Mouse (Mus musculus): Measurements from ENCODE around the gene Elovl5.

Elovl5 gene

DNA sequence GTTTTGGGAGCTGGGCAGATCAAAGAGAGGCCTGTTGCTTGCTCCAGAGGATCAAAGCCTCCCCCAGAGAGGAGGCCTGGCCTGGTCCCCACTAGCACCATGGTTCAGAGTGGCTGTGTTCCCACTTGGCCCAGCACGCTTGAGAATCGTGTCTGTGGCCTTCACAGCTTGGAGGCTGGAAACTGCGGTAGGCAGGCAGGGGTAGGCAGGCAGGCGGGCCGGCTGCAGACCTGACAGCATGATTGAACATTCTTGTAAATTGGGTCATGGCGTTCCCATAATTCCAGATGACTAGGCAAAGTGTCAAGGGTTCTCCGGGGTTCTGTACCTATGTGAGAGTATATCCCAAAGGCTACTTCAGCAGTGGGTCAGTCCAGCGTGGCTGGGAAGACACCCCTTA is 35.9 kb downstream of the Elovl5 start:
- in situ Hi-C loops (cut with MboI, MseI), result no loop called here

DNA sequence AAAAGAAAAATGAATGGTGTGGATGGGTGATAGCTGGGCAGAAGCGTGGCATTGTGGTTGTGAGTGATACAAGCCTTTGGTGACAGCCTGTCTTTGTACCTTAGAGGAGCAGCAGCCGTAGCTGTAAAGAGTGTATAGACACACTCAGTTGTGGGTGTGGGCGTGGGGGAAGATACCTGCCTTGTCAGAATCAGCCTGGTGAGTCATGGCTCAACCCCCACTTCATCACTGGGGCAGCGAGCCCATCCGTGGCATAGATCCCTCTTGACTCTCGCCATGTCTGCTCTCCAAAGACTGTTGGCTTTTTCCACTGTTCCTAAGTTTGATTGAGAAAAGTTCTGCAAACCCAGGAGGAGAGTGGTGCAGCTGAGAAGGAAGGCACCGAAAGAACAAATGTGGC is 37.3 kb downstream of the Elovl5 start:
- in situ Hi-C loops (cut with MboI, MseI), result no loop called here

DNA sequence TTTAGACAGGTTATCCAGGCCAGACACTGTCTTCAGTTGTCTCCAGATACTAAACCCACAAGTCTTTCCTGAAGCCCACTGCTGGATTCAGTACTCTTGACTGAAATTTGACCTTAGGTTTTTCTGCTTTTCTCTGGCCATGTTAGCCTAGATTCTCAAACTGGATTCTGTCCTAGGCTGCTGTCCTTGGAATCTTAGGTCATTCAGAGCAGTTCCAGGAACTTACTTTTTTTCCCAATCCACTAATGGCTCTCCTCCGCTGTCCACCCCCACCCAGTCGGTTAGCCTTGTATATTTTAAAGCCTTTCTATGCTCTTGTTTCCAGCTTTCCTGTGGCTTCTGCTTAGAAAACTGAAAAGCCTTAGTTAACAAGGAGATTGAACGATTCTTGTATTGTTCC is 37.8 kb downstream of the Elovl5 start:
- in situ Hi-C loops (cut with MboI, MseI), result no loop called here

DNA sequence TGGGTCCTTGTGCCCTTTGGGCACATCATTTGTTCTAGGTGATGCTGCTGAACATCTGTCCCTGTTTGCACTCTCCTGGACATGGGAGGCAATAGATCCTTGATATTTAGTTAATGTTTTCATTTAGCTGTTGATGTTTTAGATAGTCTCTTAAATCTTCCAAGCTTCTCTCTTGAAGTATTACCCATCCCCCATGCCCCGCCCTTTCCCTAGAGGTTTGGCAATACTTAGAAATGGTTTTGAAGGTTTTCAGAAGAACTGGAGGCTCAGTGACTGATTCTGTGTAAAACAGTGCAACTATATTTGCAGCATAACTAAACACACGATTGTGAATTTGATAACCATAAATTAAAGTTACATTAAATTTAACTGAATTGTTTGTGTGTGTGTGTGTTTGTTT is 38.3 kb downstream of the Elovl5 start:
- in situ Hi-C loops (cut with MboI, MseI), result no loop called here

DNA sequence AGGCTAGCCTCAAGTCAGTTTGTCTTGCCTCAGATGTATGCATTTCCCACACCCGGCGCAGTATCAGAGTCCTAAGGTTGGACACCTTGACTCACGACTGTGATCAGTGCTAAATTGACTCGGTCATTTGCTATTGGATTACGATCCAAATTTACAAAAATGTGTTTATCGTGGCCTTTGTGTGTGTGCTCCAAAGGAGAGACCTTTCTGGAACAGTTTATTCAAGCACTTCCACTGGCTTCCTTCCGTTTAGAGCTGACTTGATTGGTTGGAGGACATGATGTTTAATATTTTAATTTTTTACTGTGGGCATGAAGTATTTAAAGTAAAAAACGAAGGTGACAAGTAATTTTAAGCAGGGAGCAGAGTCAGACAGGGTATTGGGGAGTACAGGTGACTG is 38.8 kb downstream of the Elovl5 start:
- in situ Hi-C loops (cut with MboI, MseI), result no loop called here

DNA sequence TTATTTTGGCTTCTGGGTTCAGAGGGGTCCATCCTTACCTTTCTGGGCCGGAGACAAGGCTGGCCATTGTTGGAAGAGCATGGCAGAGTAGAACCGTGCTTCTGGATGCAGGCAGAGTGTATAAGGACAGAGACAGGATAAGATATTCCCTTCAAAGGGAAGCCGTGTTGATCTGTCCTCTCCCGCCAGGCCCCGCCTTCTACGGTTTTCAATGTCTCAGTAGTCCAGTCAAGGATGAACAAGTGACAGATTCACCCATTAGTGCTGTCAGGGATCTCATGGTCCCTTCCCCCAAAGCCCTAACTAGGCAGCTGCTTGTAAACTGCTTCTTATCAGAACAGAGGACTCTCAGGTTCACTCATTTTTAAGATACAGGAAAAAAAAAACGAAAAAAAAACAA is 41.2 kb downstream of the Elovl5 start:
- in situ Hi-C loops (cut with MboI, MseI), result no loop called here

DNA sequence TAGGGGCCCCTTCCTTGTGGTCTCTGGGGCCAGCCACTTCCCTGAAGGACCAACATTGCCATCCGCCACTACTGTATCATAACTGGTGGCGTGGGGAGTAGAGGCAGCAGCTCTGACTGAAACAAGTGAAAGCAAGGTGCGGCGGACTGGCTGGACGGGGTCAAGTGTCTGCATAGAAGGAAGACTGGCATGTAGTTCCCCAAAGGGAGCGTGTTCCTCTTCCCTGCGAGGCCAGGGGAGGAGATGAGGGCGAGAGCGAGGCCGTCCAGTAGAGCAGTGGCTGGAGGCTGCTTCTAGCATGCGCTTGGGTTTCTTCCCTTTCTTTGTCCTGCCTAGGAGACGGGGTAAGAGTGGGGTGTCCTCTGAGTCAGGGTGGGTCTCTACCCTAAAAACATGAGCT is 42.6 kb downstream of the Elovl5 start:
- in situ Hi-C loops (cut with MboI, MseI), result no loop called here

DNA sequence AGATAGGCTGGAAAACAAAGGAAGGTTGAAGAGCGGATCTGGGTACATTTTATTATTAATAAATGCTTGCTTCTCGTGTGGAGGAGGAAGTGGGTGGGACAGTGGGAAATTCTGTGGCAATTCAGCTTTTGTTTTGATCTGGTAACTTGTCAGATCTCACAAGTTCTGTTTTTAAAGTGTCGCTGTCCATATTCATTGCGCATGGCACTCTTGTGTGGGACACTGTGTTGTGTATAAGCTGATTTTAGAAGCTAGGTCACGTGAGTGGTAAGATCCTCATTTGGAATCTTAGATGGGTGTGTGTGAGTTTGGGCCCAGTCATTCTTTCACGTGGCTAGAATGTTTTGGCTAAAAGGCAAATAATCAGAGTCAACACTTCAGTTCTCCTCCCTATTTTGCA is 44.2 kb downstream of the Elovl5 start:
- in situ Hi-C loops (cut with MboI, MseI), result no loop called here

DNA sequence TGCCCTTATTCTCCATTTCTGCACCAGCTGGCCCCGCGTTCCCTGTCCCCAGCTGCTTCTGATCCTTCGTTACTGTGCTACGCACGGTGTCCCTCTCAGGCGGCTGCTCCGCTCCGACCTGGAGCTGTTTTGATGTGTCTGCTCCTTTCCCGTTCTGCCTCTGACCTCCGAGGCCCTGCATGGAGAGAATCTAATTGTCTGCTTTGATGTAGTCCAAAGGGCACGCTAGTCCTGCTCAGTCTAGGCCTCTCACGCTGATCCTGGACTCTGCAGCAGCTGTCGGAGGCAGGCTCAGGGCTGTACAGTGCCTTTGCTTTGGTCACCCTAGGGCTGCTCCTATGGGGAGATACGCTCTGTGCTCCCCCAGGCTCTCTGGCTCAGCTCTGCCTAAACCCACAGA is 46.9 kb downstream of the Elovl5 start:
- in situ Hi-C loops (cut with MboI, MseI), result no loop called here

DNA sequence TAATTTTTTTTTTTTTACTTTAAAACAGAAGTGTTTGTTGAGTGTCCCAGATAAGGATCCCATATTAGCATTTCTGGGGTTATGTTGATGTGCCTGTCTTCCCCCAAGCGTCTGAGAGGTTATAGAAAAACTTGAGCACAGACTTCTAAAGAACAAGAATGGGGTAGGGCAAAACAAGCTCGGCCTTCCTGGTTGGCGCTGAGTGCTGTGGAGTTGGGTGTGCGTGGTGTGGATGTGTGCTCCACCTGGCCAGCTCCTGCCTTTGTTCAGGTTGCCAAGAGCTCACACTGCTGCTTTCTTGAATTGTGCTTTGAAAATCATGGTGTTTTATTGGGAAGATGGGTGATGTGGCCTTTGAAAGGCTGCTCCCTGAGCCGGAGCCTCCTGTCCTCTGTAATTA is 48.1 kb downstream of the Elovl5 start:
- in situ Hi-C loops (cut with MboI, MseI), result no loop called here

DNA sequence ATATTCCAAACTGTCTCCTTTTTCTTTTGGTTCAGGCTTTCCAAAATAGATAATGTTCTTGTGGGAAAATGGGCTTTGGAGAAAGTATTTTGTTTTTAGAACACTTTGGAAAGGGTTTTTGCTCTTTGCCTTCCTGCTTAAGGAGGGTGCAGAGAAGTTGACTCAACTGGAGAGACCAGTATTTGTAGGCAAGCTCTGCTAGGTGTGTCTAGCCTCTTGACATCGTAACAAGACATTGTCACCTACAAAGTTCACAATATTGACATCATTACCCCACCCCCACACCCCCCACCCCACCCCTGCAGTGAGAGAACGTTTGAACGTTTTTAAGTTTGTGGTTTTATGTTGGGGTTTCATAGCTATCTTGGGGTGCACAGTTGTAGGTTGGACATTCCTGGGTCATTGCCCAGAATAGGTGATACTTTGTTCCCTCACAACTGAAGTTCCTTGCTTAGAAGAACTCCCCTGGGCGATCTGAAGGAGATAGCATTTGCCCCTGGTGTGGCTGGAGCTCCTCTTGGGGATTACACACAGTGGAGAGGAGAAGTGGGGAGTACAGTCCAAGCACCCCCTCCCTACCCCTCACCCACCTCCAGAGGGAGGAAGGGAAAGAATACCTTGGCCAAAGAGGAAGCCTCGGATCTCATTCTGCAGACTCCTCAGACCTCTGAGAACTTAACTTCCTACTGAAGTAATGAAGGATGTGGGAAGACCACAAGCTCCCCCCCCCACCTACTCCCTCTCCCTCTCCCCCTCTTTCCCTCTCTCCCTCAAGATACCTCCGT is 48.8 kb downstream of the Elovl5 start:
- in situ Hi-C loops (cut with MboI, MseI), result no loop called here

DNA sequence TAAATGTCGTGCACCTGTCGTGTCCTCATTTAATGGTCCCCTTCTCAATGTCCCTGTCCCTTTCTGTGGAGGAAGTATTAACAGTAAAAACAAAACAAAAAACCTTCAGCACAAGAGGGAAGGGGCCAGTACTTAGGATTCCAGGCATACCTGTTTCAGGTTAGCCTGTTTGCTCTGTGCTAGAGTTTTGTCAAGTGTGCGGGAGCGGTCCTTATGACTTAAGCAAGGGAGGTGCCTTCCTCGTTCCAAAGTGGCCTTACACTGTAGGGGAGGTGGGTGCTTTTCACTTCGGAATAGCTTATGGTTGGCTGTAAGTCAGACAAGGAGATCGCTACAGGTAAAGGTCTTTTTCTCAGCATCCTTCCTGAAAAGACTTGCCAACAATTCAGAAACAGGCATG is 49.7 kb downstream of the Elovl5 start:
- in situ Hi-C loops (cut with MboI, MseI), result no loop called here

DNA sequence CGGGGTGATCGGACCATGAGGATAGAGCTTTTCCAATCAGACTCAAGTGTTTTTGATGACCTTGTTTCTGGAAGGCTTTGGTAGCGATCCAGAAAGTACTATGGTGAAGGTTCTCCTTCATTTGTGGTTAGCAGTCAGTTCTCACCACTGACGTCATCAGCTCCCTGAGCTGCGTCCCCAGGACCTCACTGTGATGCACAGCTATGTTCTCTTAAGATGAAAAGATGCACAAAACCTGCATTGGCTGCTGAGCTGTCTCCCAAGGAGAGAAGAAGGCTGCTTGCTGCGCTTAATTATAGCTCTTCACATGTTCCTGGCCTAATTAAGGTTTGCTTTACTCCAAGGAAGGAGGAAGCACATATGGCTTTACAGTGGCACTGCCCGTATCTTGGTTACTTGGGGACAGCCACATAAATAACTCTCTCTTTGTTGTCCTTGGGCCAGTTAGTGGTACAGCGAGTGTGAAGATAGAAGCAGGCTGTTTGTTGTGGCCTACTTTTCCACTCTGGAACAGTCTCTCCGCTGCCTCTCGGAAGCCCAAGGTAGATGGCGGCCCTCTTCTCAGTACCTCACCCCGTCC is 50.5 kb downstream of the Elovl5 start:
- in situ Hi-C loops (cut with MboI, MseI), result no loop called here

DNA sequence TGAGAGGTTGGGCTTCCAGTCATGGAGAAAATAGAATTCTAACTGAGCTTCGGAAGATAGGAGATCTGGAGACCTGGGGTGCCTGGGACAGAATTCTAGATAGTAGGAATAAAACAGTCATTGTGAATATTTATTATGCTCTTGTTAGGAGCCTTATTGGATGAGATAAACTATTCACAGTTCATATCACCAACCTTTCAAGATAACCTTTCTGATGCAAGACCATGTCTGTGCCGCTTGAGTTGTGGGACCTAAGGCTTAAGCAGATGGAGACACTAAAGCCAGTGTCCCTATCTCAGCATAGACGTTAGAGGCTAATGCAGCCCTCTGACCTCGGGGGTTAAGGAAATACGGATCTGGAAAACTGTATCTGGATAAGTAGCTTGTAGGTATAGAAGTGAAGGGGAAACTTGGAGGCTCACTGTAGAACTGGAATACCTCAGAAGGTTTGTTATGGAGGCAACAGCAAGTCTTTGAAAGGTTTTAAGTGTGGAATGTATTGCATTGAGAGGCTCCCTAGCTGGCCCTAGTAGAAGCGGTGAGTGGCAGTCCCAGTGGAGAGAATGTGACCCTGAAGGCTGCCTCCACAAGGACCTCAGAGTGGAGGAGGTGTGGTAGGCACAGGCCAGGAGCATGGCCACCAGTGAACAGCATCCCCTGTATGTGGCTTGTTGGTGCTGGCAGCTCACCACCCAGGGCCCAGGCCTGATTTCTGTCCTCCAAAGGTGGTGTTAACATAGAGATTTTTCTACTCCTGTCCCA is 52.2 kb downstream of the Elovl5 start:
- in situ Hi-C loops (cut with MboI, MseI), result no loop called here

DNA sequence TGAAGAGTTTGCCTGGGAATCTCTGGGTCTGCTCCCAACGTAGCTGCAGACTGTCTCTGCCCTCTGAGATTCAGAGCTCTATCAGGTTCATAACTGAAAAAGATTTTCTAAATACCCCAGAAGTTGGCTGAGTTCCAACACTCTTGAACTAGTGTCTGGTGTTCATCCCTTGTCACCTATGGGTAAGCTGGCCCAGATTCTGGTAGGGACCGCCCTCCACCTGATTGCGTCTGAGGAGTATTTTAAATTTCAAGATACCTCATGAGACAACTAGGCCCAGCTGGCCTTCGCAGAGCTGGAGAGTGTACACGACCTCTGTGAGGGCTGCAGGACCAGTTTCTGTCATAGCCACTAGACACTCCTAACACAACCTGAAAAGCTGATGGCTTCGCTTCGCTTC is 61.8 kb downstream of the Elovl5 start:
- in situ Hi-C loops (cut with MboI, MseI), result no loop called here

DNA sequence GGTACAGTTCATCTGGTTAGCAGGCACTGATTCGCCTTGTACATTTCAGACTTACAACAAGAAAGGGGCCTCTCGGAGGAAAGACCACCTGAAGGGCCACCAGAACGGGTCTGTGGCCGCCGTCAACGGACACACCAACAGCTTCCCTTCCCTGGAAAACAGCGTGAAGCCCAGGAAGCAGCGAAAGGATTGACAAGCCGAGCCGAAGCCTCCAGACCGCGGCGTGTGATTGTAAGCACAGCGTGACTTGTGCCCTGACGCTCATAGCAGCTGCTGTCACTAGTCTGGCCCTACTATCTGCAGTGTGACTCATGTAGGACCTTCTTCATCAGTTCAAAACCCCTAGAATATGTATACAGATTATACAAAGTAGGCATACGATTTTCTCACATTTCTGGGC is 65.5 kb downstream of the Elovl5 start:
- in situ Hi-C loops (cut with MboI, MseI), result no loop called here

DNA sequence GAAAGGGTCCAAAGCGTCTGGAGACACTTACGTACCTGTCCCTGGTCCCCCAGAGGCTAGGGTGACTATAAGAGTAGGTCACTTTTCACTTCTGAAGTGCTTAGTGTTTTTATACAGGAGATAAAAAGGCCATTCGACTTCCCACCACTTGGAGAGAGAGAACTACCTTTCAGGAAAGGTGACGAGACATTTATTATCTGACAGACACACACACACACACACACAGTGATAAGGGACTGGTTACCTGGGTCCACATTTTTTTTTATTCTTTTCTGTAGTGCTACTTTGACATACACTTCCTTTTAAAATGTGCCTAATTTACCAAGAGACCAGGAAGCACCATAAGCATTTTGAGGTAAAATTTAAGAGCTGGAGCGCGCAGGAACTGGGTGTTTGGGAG is 66.4 kb downstream of the Elovl5 start:
- in situ Hi-C loops (cut with MboI, MseI), result no loop called here

DNA sequence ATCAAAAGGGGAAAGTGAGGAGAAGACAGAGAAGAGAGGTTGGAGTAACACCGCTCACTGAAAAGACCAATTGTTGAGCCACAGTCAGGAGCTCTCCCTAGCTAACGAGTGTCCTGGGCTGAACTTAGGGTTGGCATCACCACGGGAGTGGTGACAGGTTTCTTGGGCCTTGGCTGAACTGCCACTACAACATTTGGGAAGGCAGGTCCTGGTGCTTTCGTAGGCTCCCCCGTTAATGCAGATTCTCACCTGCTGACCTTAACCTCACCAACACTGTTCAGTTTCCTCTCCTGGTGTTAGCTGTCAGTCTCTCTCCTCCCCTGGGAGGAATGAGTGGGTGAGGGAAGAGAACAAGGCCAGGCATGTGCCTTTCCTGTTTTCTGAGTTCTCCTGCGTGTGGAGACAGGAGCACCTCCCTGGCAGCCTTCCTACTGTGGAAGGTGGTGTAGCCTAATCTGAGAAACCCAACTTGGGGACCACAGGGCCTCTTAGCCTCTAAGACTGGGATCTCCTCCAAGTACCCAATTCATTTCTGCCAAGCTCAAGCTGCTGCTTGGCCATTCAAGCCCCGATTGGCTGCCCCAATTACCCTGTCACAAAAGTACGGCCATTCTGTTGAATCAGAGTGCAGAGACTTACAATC is 69.1 kb downstream of the Elovl5 start:
- in situ Hi-C loops (cut with MboI, MseI), result no loop called here

DNA sequence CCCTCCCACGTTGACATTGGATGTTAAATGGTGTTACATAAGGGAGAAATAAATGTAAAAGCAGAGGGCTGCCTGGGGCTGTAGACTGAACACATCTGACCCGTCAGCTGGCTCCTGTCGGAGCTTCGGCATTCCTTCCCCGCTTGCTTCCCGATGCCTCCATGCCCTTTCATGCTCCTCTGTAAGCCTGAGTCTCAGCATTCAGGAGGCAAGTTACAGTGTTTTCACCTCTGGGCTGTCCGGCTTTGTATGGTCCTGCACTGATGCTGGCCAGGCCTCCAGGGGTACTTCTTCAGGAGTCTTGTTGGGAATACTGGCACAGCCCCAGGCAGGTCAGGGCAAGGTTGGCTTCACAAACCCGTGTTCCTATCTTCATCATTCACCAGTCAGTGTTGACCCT is 72.5 kb downstream of the Elovl5 start:
- in situ Hi-C loops (cut with MboI, MseI), result no loop called here

DNA sequence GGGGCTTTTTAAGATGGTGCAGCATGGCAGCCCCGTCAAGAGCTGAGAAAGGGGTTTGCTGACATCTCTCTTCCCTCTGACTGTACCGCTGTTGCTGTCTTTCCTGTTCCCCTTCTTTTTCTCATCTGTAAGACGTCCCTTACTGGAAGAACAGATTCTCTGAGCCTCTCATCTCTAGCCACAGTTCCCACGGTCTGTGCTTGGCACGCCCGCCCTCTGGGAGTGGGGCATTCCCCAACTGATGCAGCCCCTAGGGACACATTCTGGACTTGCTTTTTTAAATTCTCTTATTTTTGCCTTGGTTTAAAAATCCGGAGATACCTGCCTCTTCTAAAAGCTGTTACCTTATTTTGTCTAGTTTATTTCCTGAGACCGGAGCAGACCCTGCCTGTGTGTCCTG is 73.1 kb downstream of the Elovl5 start:
- in situ Hi-C loops (cut with MboI, MseI), result no loop called here

DNA sequence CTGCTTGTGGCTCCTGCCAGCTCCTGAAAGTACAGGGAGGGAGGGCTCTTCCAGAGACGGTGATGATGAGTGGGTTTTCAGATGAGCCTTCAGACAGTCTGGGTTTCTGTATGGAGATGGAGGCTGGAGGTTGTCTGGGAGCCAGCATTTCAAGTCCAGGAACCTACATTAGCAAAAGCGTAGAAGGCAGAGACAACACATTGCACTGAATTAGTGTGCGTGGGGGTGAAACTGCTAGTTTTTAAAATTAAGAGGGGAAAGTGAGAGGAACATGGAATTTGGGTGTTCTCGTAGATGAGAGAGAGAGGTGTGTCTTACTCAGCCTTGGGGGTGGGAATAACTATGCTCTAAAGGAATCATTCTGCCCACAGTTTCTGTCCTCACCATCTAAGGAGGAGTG is 74.5 kb downstream of the Elovl5 start:
- in situ Hi-C loops (cut with MboI, MseI), result no loop called here

DNA sequence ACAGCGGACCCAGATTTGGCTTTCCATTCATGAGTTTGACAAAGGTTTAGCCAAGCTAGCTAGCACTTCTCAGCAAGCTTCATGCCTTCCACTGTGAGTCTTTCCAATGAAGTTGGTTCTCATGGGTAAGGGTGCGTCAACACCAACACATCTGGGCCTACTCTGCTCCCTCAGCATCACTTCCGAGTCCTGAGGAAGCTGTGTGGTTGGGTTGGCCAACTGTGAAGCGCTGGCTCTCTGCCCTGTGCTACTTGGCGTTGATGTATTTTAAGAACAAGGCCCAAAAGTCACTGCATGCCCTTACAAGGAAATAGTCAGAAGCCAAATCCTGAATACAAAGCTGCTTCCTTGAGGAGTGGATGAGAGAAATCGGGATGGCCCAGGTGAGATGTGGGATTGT is 75.1 kb downstream of the Elovl5 start:
- in situ Hi-C loops (cut with MboI, MseI), result no loop called here

DNA sequence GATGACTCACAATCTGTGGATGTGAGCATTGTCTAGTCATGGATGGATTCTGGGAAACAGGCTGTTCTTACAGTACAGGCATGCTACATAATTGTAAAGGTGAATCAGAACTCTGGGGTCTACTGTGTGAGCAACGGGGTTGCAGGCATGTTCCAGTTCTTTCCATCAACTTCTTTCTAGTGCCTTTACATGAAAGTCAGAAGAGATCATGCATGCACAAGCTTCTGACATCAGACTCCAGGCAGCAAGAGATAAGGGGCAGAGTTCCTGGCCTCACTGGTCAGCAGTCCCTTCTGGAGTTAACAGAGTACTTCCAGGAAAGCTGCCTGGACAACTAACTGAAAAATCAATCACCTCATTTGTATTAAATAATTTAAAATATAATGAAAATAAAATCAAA is 75.9 kb downstream of the Elovl5 start:
- in situ Hi-C loops (cut with MboI, MseI), result no loop called here
